Comparison of ENCODE assay signal across 20 mouse cellular contexts in genomic region chr4:70471398-70471797, GRCm38 (mm10).
"Had no signal": no experiment of that assay in that cellular context is flagged by ENCODE, and none has a peak within 500 bp of the region (broad histone marks: within the 10 kb centered on the region; RNA-seq: fewer than 3 reads in every experiment).

No protein-coding gene starts in this region.

- H3K4me2 ChIP-seq: lung, embryonic 14.5 days; midbrain, embryonic 12.5 days; neural tube, embryonic 13.5 days; neural tube, embryonic 15.5 days had no signal

- H3K4me1 ChIP-seq: megakaryocyte, embryonic 14.5 days; midbrain, embryonic 12.5 days; neural tube, embryonic 13.5 days; neural tube, embryonic 15.5 days had no signal

- H3K27ac ChIP-seq: macrophage; midbrain, embryonic 12.5 days; neural tube, embryonic 13.5 days; neural tube, embryonic 15.5 days had no signal

- H3K36me3 ChIP-seq: neural tube, embryonic 15.5 days had no signal

- H3K27me3 ChIP-seq: megakaryocyte, embryonic 14.5 days; midbrain, embryonic 12.5 days; neural tube, embryonic 13.5 days; neural tube, embryonic 15.5 days had no signal

- ATAC-seq: midbrain, embryonic 16.5 days had no signal

- H3K4me3 ChIP-seq: megakaryocyte, embryonic 14.5 days; midbrain, embryonic 12.5 days; myocyte; neural tube, embryonic 13.5 days; neural tube, embryonic 15.5 days had no signal

- DNase-seq: lung, adult 18-20 months; lung, embryonic 14.5 days; lung, postnatal 14 days; lung, postnatal 36 days; midbrain, embryonic 14.5 days; retina, postnatal 1 day; right cerebral cortex, adult 18-20 months; right cerebral cortex, postnatal 25 days; right cerebral cortex, postnatal 4 days; spleen, adult 18-20 months; thymus, adult 18-20 months; thymus, postnatal 14 days; thymus, postnatal 36 days had no signal

- H3K9me3 ChIP-seq: megakaryocyte, embryonic 14.5 days; midbrain, embryonic 12.5 days; neural tube, embryonic 13.5 days; neural tube, embryonic 15.5 days had no signal

- H3K9ac ChIP-seq: lung, embryonic 14.5 days; midbrain, embryonic 12.5 days; neural tube, embryonic 13.5 days; neural tube, embryonic 15.5 days had no signal
